Mouse (Mus musculus): Measurements from ENCODE around the gene Cracr2a.

The Cracr2a gene

DNA sequence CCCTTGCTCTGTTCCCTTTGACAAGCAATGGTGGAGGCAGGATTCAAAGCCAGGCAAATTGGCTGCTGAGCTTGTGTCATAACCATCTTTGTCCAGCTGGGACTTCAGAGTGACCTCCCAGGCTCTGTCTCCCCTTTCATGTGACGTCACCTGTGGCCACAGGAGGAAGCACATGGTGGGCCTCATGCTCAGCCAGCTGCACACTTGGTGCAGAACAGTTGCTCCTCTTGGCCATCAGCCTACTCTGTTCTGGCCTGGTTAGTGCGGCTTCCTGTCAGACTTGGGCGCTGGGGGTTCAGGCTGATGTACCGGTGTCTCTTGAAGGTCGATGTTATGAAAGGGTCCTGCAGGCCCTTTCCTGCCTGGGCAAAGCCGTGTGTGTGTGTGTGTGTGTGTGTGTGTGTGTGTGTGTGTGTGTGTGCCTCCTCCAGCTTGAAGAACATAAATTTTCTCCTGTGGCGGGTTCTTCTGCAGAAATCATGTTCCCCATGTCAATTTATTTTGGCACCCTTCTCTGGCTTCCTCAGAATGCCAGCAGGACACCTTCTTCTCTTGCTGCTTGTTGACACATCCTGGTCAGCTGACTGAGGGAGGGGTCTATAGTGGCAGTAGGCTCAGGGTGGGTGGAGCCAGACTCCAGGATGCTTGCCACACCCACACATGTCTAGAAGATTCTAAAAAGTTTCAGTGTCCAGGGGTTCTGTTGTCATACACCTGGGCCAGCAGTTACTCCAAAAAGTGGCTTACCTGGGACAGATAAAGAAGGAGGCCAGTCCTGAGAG lies 5.0 kb downstream of the Cracr2a start:
- DNase-seq (ENCODE audit: low read depth, low spot score): peak; percentile 61

DNA sequence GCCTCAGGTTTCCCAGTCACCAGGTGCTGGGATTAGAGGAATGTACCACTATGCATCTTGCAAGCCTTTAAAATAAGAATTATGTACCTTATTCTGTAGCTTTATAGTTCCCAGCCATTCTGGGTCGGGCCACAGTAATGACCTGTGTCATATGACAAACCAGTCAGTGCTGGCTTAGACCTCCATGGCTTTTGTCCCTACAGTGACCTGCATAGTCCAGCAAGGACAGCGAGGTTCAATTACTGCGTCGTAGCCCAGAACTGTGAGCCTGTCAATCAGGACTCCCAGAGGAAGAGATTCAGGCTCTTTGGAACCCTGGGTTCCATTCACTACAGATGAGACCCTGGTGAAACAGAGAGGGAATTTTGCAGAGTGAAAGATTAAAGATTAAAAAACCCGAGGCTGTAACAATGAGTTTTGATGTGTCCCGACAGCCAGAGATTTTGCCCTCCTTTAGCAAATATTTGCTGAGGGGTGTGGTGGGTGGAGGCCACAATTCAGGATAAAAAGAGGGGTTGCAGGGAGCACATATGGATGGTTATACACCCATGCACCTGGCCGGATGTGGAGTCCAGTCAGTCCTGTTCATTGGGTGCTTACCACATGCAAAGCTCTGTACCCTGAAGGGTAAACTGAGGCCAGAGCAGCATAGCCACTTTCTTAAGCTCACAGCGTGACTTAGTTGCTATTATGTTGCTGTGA lies 10.9 kb downstream of the Cracr2a start:
- no peak for DNase-seq (ENCODE audit: low read depth, low spot score)

DNA sequence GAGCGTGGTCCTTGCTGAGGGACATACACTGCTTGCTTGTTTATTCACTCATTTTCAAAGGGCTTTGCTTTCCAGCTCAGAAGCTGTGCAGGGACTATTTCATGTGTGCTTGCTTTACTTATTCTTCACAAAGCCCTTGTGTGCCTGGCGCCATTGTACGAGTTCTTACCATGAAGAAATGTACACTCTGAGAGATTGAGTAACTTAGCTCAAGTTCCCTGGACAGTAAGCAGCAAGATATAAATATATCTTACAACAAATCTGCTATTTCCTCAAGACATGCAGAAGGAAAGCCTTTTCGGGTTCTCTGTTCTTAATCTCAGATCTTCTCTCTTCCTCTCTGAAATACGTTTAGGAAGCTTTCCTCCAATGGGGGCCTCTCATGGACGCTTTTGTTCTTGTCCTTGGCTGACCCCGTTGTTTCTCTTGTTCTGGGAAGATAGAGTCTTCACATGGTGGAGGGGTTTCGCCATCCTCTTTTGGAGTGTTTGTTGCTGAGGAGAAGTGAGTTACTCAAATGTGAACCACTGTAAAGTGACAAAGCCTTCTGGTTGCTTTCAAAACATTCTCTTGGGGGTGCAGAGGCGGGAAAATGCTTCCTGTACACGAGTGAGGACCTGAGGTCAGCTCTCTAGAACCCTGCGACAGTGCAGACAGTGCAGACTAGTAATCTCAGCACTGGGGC lies 12.8 kb downstream of the Cracr2a start:
- no peak for DNase-seq (ENCODE audit: low read depth, low spot score)

DNA sequence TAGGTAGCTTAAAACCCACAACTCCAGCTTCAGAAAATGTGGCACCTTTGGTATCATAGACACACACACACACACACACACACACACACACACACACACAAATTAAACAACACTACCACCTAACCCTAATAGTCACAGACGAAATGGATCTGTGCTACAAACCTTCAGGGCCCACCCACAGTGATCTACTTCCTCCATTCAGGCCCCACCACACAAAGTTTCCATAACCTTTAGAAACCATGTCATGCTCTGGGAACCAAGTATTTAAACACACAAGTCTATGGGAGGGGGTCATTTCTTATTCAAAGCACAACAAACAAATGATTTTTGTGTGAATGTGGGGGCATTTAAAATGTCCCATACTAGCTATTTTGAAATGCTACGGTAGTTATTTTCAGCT lies 14.1 kb downstream of the Cracr2a start:
- DNase-seq (ENCODE audit: low read depth, low spot score): peak; percentile 16

DNA sequence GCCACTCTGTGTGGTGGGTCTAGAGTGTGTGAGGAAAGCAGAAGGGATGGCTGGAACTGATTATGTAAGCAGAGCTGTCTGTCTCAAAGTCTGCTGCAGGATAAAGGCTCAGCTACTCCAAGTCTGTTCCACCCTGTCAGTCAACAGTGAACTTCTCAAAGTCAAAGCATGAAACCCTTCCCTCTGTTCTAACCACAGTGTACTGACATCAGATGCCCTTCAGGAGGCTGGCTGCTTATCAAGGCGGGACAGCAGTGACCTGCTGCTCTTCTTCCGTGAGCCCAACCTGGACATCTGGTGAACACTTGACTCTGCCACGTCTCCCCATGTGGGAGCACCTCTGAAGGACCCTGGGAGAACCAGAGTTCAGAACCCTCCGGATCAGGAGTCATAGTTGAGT lies 16.6 kb downstream of the Cracr2a start:
- no peak for DNase-seq (ENCODE audit: low read depth, low spot score)

DNA sequence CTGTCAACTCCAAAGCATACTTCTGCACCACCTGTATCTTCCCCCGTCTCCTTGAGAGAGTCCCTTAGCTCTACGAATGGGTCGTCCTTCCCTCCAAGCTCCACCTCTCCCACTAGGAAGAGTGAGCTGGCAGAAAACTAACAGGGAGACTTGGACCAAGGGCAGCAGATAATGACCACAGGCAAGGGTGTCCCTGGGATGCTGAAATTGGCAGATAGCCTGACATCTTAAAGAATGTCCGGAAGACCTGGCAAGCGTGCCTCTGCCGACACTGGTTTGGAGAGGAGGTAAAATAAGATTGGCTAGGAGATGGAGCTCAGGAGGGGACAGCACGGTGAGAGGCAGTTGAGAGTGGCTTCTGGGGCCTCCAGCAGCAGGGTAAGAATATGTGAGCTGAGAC lies 17.2 kb downstream of the Cracr2a start:
- no peak for DNase-seq (ENCODE audit: low read depth, low spot score)

DNA sequence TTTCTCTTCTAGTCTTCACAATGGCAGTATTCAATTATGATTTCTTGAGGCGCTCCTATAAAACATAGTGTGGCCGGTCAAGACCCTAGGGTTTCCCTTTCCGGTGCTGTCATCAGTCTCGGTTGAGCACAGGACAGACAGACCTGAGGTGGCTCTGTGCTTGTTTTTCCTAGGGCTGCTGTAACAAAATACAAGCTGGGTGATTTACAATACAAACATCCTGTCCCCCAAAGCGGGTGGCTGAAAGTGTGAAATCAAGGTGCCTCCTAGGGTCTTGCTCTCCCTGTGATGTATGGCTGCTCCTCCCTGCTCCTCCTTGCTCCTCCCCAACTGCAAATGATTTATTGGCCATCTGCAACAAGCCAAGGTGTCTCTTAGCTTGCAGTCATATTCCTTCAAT lies 17.7 kb downstream of the Cracr2a start:
- no peak for DNase-seq (ENCODE audit: low read depth, low spot score)

DNA sequence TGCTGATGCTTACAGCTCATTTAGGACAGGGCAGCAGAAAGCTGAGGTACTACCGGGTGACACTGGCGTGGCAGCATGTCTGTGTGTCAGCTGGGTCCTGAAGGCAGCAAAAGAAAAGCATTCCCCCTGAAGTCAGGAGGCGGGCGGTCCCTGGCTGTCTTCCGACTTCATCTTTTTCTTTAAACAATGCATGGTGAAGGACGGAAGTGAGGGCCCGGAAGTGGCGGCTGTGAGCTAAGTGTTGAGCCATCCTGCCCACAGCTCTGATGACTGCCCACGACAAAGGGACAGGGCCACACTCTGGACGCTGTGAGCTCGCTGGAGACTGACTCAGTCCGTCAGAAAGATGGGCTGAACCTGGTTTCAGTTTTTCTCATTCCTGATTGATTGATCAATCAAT lies 20.8 kb downstream of the Cracr2a start:
- peak; percentile 58 for DNase-seq (ENCODE audit: low read depth, low spot score)

DNA sequence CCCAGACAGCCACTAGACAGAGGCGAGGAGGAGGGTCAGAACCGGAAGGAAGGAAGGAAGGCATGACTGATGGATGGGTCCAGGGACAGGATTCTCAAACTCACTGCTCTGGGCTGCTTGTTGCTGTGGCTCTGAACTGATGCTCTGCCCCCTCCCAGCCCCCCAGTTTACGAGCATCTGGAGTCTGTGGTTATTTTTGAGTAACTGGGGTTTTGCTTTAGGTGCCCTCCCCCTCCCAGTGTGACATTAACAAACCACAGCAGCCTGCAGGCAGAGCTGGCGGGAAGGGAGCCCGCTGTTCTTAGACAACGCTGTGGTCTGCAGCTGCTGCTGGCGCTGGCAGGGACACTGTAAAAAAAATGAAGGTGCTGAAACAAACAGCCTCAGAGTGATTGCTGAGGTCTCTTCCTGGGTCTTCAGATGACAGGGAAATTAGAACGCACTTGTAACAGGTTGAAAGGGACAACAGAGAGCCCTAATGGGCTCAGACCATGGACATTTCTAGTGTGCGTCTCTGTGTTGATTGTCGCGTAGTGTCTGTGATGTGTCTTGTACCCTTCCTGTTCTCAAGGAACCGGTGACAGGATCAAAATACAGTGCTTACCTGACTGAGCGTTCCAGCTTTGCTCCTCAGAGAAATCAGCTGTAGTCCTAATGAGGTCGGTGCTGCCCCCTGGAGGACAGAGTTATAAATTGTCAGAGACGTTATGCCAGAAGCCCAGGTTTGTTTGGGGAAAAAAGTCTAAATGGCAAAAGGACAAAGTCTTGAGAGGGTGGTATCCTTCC lies 21.4 kb downstream of the Cracr2a start:
- DNase-seq (ENCODE audit: low read depth, low spot score): peak; percentile 85

DNA sequence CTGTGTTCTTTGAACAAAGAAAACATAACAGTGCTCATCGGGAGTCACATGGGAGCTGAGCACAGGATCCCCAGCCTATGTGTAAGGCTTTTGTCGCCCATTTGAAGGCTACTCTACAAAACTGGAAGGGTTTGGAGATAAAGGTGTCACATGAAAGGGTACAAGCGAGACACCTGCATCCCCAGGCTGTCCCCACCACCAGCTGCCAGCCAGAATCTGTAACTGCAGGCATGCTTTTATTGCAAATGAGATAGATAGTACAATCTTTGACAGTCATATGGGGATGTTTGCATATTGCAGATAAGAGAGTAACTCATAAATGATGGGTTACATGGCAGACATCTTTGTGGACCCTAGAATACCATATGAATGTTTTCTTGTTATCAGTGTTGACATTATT lies 30.3 kb downstream of the Cracr2a start:
- DNase-seq (ENCODE audit: low read depth, low spot score): no peak

DNA sequence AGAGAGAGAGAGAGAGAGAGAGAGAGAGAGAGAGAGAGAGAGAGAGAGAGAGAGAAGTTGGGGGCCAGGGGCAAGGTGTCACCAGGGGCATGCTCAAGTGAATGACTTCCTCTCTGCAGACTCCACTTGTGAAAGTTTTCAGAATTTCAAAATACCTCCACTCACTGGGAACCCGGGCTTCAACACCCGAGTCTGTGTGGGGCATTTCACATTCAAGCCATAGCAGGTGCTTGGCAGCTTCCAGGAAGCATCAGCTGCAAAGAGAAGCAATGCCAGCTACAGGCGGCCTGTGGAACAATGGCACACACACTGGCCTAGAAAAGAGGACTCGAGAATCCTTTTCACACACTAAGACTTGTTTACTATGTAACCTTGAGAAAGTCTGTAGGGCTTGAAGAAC lies 32.3 kb downstream of the Cracr2a start:
- no peak for DNase-seq (ENCODE audit: low read depth, low spot score)

DNA sequence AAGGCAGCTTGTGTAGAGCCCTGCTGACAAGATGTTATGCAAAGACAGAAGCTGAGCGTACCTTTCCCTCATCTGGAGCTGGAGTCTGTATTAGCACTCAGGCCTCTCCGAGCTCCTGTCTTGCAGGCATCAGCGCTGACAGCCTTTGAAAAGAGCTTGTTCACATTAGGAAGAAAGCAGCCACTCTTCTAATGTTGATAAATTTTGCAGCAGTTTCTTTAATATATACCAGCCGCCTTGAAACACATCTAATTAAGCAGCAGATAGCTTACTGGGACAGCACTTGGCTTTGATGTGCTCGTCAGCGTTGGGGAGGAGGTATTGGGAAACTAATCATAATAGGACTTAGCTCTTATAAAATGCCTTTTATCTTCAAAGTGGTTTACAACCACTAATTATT lies 38.1 kb downstream of the Cracr2a start:
- no peak for DNase-seq (ENCODE audit: low read depth, low spot score)

DNA sequence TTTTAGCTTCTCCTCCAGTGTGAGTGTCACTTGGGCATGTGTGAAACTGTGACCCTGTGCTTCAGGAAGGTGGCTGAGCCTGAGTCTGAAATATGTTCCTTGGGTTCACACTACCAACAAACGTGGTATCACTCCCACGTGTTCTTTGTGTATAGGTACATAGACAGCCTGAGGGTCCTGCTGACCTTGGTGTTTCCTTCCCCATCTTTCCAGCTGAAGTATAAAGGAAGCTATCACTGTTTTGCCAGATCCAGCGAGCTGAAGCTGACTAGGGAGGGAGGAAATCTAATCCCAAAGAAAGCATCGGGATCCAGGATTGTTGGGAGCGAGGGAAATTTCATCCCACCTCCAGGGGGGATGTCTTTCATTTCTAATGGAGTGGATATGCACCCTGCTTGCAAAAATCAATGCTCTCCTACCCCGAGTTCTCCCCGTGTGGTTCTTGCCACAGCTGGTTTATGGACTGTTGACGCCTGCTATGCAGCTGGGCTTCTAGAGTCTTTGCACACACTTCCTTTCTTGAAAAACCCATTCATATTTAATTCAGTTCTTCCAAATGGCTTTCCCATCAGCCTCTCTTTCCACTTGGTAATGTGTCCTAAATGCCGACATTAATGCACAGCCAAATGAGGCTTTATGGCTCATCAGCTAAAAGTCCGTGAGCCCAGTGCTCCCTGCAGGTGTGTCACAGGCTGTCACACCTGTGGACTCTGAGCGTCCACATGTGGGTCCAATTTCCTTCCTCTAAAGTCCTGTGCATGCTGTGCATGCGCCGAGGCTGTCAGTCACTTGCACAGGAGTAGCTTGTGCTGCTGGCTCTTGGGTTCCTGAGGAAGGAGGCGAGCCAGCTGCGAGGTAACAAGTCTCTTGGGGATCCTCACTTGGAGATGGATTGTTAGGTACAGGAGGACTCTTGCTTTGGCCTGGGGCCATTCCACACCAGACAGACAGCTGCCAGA lies 44.2 kb downstream of the Cracr2a start:
- DNase-seq (ENCODE audit: low read depth, low spot score): no peak

DNA sequence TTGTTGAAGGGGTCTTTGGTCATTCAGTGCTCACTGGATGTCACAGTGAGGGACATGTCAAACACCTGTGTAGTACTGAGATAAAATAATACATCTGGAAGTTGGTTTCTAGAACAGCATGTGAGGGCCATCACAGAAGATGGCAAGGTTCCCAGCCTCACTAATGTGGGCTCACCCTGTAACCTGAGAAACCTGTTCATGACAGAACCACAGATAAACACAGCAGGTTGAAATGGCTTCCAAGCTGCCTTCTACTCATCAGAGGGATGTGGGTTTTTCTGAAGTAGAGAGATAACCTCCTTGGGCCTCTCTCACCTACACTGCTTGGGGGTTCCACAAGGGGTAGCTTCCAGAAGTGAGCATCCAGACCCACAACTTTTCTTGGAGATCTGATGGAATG lies 48.5 kb downstream of the Cracr2a start:
- no peak for DNase-seq (ENCODE audit: low read depth, low spot score)

DNA sequence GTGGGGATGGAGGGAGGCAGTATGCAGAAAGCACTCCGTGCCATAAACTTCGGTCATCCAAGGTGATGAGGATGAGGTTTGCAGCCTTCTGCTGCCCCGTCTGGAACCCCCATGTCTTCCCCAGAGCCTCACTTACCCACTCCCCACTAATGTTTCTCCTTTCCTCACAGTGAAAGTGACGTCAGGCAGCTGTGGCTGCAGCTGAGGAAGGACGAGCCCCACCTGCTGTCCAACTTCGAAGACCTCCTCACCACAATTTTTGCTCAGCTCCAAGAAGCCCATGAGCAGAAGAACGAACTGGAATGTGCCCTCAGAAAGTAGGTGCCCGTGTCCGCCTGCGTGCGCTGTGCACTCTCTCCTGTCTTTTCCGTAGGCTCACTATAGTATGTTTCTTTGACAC lies 50.1 kb downstream of the Cracr2a start:
- no peak for DNase-seq (ENCODE audit: low read depth, low spot score)

DNA sequence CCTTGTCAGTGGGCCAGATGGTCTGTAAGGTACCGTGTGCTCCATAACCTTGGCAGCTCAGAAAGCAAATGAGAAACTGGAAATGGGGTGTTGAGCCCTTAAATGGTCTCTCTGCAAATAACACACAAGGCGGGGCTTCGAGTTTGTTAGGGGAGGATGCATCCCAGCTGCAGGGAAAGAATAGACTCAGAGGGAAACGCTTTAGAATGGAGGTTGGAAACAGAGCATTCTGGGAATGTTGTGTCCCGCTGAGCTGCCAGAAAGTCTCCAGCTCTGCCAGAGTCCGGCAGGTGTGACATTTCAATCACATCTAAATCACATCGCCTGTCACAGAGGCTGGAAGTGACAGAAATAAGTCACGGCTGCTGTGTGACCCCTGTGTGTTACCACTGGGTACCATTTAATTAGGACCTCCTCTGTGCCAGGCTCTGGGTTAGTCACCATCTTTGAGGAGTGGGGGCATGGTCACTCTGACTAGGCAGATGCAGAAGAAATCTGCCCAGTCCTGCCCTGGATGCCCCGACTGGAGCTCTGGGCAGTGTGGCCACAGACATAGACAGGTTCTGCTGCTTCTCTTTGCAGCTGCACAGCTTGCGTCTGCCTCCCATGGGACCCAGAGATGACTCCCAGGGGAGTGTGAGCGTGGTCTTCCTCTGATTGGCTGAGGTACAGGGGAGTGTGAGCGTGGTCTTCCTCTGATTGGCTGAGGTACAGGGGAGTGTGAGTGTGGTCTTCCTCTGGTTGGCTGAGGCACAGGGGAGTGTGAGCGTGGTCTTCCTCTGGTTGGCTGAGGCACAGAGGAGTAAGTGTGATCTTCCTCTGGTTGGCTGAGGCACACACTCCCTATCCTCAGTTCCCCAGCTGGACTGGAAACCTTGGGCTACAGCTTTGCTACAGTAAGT lies 53.2 kb downstream of the Cracr2a start:
- DNase-seq (ENCODE audit: low read depth, low spot score): no peak

DNA sequence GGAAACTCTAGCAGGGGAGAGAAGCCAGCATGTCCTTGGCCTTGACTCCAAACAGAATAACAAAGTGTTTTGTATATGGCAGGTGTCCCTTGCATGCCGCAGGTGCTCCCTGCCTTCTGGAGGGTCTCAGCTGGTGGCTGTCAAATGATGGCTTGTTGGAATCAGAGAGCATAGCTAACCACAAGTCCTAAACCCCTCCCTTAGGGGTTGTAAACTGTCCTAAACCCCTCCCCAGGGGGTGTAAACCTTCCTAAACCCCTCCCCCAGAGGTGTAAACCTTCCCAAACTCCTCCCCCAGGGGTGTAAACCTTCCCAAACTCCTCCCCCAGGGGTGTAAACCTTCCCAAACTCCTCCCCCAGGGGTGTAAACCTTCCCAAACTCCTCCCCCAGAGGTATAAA lies 55.5 kb downstream of the Cracr2a start:
- no peak for DNase-seq (ENCODE audit: low read depth, low spot score)

DNA sequence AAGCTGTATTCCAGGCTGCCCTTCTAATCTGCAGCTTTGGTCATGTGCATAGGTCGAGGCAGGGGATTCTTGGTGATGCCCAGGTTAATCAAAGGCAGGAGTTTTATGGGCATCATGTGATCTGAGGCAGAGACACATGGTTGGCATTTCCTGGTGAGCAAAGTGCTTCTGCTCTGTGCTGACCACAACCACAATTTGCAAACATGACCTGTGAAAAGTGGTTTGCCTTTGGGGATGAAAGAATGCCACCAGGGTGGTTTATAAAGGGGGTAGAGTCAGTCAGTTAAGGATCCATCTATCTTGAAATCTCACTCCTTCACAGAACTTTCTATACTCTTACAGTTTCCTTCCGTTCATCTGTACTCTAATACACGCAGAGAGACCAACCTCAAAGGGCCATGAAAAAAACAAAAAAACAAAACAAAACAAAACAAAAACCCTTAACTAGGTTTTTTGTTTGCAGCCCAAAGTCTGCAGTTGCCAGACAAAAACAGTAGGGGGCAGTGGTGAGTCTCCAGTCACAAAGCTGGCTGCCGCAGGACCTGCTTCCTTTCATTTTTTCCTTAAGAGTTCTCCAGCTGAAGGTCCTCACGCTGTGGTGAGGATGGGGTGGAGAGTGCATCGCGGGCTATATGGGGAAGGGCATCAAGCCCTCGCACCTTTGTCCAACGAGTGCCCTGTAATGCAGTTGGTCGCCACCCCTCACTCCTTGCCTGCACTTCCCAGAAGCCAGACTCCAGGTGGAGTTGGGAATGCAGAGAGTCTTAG lies 56.3 kb downstream of the Cracr2a start:
- DNase-seq (ENCODE audit: low read depth, low spot score): peak; percentile 53

DNA sequence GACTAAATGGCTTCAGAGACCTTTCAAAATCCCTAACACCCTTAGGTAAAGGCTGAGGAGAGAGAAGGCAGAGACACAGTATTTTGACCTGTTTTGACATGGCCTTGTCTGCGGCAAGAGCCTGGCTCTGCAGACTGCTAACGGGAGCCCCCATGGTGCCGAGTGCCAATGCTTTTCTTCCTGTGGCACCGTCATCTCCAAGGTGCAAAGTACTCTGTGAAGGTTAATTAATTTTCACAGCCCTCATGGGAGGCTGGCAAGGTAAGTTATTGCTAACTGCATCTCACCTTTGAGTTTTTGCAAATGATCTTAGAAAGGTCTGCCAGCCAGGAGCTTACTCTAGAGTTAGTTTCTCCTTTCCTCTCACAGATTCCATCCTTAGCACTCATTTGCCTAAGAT lies 57.5 kb downstream of the Cracr2a start:
- DNase-seq (ENCODE audit: low read depth, low spot score): no peak

Data from CD4-positive helper T cell, adult 2 months (primary cell).